ENCODE assay signal across 8 mouse cellular contexts in the genomic region with DNA sequence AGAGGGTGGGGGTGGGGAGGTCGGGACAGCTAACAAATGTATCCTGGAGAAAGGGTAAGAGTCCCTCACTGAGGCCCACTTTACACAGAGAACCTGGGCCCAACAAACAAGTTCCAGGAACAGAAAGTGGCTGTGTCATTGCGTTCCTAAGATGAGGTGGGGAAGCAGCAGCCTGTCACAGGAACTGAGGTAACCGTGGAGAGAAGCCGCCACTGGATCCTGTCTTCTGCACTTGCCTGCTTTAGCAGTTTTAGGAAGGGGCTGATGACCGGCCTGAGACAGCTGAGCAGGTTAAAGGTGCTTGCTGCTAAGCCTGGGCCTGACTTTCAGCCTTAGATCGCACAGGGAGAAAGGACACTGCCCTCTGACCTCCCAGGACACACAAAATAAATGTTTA. TPM values are rescaled to one million over a fixed set of nuclear protein-coding genes. Genes with fewer than 3 reads are reported as not detected.
DNase-seq lines count a peak whose midpoint lies in the region; ATAC-seq and TF ChIP-seq lines count a peak whose summit lies in the region.

No protein-coding gene starts in this region.

- peak overlapping the region; percentile 87 for H3K27ac ChIP-seq in cortical plate, adult 2 months (ENCODE audit: insufficient read depth, low read length)
- peak overlapping the region; percentile 100 for H3K27ac ChIP-seq in hindbrain, embryonic 10.5 days
- H3K27ac ChIP-seq in liver, embryonic 13.5 days = peak overlapping the region; percentile 99
- peak overlapping the region; percentile 80 for H3K27ac ChIP-seq in neural tube, embryonic 13.5 days (replicated peaks)

- intact Hi-C loops in gastrocnemius, postnatal 36 days (cut with DNase I) = no loop called here

- no peaks in the 10 kb centered on the region for H3K36me3 ChIP-seq in hindbrain, embryonic 10.5 days
- H3K36me3 ChIP-seq in liver, embryonic 13.5 days = no peaks in the 10 kb centered on the region
- no peaks in the 10 kb centered on the region for H3K36me3 ChIP-seq in neural tube, embryonic 13.5 days

- H3K4me3 ChIP-seq in cortical plate, adult 2 months (ENCODE audit: insufficient read depth, low read length) = no peak overlapping the region
- H3K4me3 ChIP-seq in hindbrain, embryonic 10.5 days = peak overlapping the region; percentile 29
- H3K4me3 ChIP-seq in liver, embryonic 13.5 days (replicated peaks) = peak overlapping the region; percentile 23; the same call in 1 of the 2 replicates
- no peak overlapping the region for H3K4me3 ChIP-seq in neural tube, embryonic 13.5 days

- peak; percentile 45 for DNase-seq in CD4-positive, CD25-positive, alpha-beta regulatory T cell, adult 2 months (ENCODE audit: low read depth, low spot score)
- DNase-seq in hindbrain, embryonic 10.5 days (ENCODE audit: low spot score) = no peak
- no peak for DNase-seq in liver, embryonic 13.5 days
- DNase-seq in spleen, postnatal 10 days (ENCODE audit: low spot score in 2 of 2) = no peak
- no peak for DNase-seq in gastrocnemius, postnatal 36 days

- no peaks in the 10 kb centered on the region for H3K27me3 ChIP-seq in hindbrain, embryonic 10.5 days (ENCODE audit: insufficient read depth, poor library complexity, severe bottlenecking)
- no peaks in the 10 kb centered on the region for H3K27me3 ChIP-seq in liver, embryonic 13.5 days
- no peaks in the 10 kb centered on the region for H3K27me3 ChIP-seq in neural tube, embryonic 13.5 days

- peak overlapping the region; percentile 54 for H3K4me2 ChIP-seq in liver, embryonic 13.5 days
- no peak overlapping the region for H3K4me2 ChIP-seq in neural tube, embryonic 13.5 days

- no peaks in the 10 kb centered on the region for H3K9me3 ChIP-seq in hindbrain, embryonic 10.5 days
- H3K9me3 ChIP-seq in liver, embryonic 13.5 days (replicated peaks) = no peaks in the 10 kb centered on the region
- H3K9me3 ChIP-seq in neural tube, embryonic 13.5 days = no peaks in the 10 kb centered on the region

- TF ChIP-seq POLR2A in cortical plate, adult 2 months (IDR thresholded peaks at IDR 0.05; ENCODE audit: extremely low read depth, insufficient read depth, low read length) = no peak

- no peak for TF ChIP-seq CTCF in cortical plate, adult 2 months (IDR thresholded peaks at IDR 0.05; ENCODE audit: extremely low read depth, insufficient read depth, low read length)

- H3K4me1 ChIP-seq in cortical plate, adult 2 months (ENCODE audit: control insufficient read depth, insufficient read depth, low read length) = peaks cover 34% of the 10 kb centered on the region
- peaks cover 90% of the 10 kb centered on the region for H3K4me1 ChIP-seq in hindbrain, embryonic 10.5 days (replicated peaks)
- H3K4me1 ChIP-seq in liver, embryonic 13.5 days (replicated peaks) = peaks cover 83% of the 10 kb centered on the region
- H3K4me1 ChIP-seq in neural tube, embryonic 13.5 days (replicated peaks) = peaks cover 71% of the 10 kb centered on the region

- H3K9ac ChIP-seq in liver, embryonic 13.5 days = peak overlapping the region; percentile 73
- no peak overlapping the region for H3K9ac ChIP-seq in neural tube, embryonic 13.5 days

- 17% methylated on average over 6 of the region's 6 CpGs for WGBS in hindbrain, embryonic 10.5 days
- 21% methylated on average over 6 of the region's 6 CpGs for WGBS in liver, embryonic 13.5 days (ENCODE audit: insufficient replicate concordance)
- WGBS in neural tube, embryonic 13.5 days = 25% methylated on average over 6 of the region's 6 CpGs

- no peak for ATAC-seq in CD4-positive, CD25-positive, alpha-beta regulatory T cell, adult 4 months
- no peak for ATAC-seq in liver, embryonic 13.5 days (ENCODE audit: low read depth)
- ATAC-seq in neural tube, embryonic 13.5 days (ENCODE audit: low read depth) = no peak

RNA-seq across cellular contexts. Expression of a gene that starts 35.6 kb away (rescaled TPM):
- polyA plus RNA-seq in CD4-positive, CD25-positive, alpha-beta regulatory T cell, adult 4 months (2017; shearing (Covaris generic)) = 10 to 100 TPM; 15.1 to 19.4 TPM
- 120 and 124 TPM in 2 replicates for polyA plus RNA-seq in cortical plate, adult 2 months (2012; rRNA removed)
- polyA plus RNA-seq in hindbrain, embryonic 10.5 days (2016; fragmentation: Nextera tagmentation; extraction: Ambion mirVana) = 68.2 and 69.5 TPM in 2 replicates
- polyA plus RNA-seq in liver, embryonic 13.5 days (2015; fragmentation: Nextera tagmentation; extraction: Ambion mirVana) = 25.2 and 27.5 TPM in 2 replicates
- 66.7 and 69.8 TPM in 2 replicates for polyA plus RNA-seq in neural tube, embryonic 13.5 days (2015; fragmentation: Nextera tagmentation; extraction: Ambion mirVana)
- total RNA-seq in gastrocnemius, postnatal 36 days (2021) = 10 to 100 TPM; 70.8 to 71.1 TPM

Comparison
In these comparisons a context has a peak if more than half of its experiments do, and no peak if none do; other contexts are left out.
1. H3K4me3 ChIP-seq: peak in hindbrain, embryonic 10.5 days (single experiment) and liver, embryonic 13.5 days (single experiment); none in cortical plate, adult 2 months (single experiment) and neural tube, embryonic 13.5 days (single experiment).
2. Peak in every context shown above with its lines, with median percentiles within 50 percentile points of each other: H3K27ac ChIP-seq.